Mouse (Mus musculus): ENCODE measurements around the gene Abca13. TPM values are rescaled to one million over a fixed set of nuclear protein-coding genes. Genes with fewer than 3 reads are reported as not detected.
A peak's percentile ranks its signal among the peaks of the same experiment; 100 is the strongest.
"Not testable (repeated sequence)": the region's sequence is repeated elsewhere in the genome, so short reads cannot be mapped to it uniquely, and the experiment has no call there.

Abca13 gene
- 0.01 TPM in 1 of 2 replicates, not detected in the other for polyA plus RNA-seq (2014; fragmentation: Nextera tagmentation; extraction: Ambion mirVana)

DNA sequence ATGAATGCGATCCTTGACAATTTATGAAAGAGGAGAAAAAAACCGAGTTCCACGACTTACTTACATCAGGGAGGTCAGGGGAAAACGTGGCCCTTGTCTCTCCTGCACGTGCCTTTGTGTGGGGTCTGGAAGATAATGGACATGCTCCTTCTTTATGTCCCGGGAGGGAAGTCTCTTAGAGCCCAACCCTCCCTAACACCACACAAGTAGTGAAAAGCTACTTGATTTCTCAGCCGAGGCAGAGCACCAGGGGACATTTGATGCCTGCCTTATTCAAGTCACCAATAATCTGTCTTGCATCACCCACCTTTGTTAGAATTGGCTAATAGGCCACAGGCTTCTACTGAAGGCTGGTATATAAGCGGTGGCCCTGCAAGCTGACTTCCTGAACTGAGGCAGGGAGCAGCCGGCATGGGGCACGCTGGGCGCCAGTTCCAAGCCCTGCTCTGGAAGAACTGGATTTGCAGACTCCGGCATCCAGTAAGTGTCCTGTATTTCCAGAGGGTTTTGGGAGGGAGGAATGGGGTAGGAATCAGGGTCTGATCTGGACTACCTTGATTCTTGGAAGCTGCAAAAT is at the start of gene Abca13:
TSS of gene Abca13 (plus strand) at position 388 of the 577 bp plus-strand sequence.
- H3K36me3 ChIP-seq (ENCODE audit: control insufficient read depth, insufficient read depth, low read length) = no peaks in the 10 kb centered on the region
- no peaks in the 10 kb centered on the region for H3K9me3 ChIP-seq (ENCODE audit: control insufficient read depth, low read length)
- no peak within 1 kb of the TSS for H3K27ac ChIP-seq (ENCODE audit: low read depth, low read length)
- no peak within 1 kb of the TSS for H3K9ac ChIP-seq (ENCODE audit: low read depth, low read length)
- H3K27me3 ChIP-seq (ENCODE audit: control insufficient read depth, insufficient read depth, low read length) = no peaks in the 10 kb centered on the region
- peak; percentile 17 for DNase-seq (ENCODE audit: low spot score)
- no peaks in the 10 kb centered on the region for H3K4me1 ChIP-seq (replicated peaks; ENCODE audit: control insufficient read depth, insufficient read depth, low read length)
- no peak within 1 kb of the TSS for H3K4me3 ChIP-seq (ENCODE audit: low read depth, low read length)
- H3K4me2 ChIP-seq (replicated peaks; ENCODE audit: low read depth, low read length) = no peak within 1 kb of the TSS
- WGBS = 42% methylated on average over 12 of the region's 12 CpGs
- peak; percentile 35; the same call in 1 of the 2 replicates for ATAC-seq (ENCODE audit: low FRiP score)

DNA sequence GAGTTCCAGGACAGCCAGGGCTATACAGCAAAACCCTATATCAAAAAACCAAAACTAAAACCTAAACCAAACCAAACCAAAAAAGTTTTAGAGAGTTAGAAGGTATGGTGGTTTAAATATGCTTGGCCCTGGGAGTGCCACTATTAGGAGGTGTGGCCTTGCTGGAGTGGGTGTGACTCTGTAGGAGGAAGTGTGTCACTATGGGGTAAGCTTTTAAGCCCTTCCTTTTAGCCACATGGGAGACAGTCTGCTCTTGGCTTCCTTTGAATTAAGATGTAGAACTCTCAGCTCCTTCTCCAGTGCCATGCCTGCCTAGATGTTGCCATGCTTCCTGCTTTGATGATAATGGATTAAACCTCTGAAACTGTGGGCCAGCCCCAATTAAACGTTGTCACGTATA is 46.6 kb upstream of the Abca13 start:
- no peaks in the 10 kb centered on the region for H3K9me3 ChIP-seq (ENCODE audit: control insufficient read depth, low read length)
- no peak overlapping the region for H3K4me3 ChIP-seq (ENCODE audit: low read depth, low read length)
- 94% methylated on average over 2 of the region's 2 CpGs for WGBS

DNA sequence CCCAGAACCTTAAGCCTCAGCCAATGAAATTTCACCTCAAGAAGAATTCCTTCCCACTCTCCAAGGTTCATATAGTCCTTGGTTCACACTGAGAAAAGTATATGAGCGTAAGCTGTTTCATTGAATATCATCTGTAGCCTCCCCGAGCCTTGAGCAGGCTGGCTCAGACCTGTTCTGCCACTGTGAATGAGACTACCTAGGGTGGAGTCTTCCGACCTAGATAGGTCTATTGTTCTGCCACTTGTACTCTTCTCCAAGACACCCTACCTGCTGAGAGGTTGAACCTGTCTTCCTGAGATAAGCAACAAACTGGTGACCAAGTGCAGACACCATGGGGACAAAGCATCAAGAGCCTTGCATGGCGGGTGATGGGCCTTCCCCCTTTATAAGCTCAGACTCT is 45.6 kb upstream of the Abca13 start:
- no peaks in the 10 kb centered on the region for H3K27me3 ChIP-seq (ENCODE audit: control insufficient read depth, insufficient read depth, low read length)
- H3K4me3 ChIP-seq (ENCODE audit: low read depth, low read length) = no peak overlapping the region
- no peaks in the 10 kb centered on the region for H3K36me3 ChIP-seq (ENCODE audit: control insufficient read depth, insufficient read depth, low read length)
- H3K9ac ChIP-seq (ENCODE audit: low read depth, low read length) = no peak overlapping the region
- DNase-seq (ENCODE audit: low spot score) (no peak), ATAC-seq (ENCODE audit: low FRiP score) (no peak)
- H3K4me2 ChIP-seq (replicated peaks; ENCODE audit: low read depth, low read length) = no peak overlapping the region
- H3K27ac ChIP-seq (ENCODE audit: low read depth, low read length) = no peak overlapping the region
- no peaks in the 10 kb centered on the region for H3K9me3 ChIP-seq (ENCODE audit: control insufficient read depth, low read length)
- 91% methylated on average over 4 of the region's 4 CpGs for WGBS
- no peaks in the 10 kb centered on the region for H3K4me1 ChIP-seq (replicated peaks; ENCODE audit: control insufficient read depth, insufficient read depth, low read length)

More for the DNA sequence above, 46.6 kb upstream of the Abca13 start:
- Histone ChIP-seq H3K27me3 (ENCODE audit: control insufficient read depth, insufficient read depth, low read length) (no peaks in the 10 kb centered on the region), H3K36me3 (ENCODE audit: control insufficient read depth, insufficient read depth, low read length) (no peaks in the 10 kb centered on the region), H3K27ac (ENCODE audit: low read depth, low read length) (no peak overlapping the region), H3K4me2 (replicated peaks; ENCODE audit: low read depth, low read length) (no peak overlapping the region), H3K4me1 (replicated peaks; ENCODE audit: control insufficient read depth, insufficient read depth, low read length) (no peaks in the 10 kb centered on the region), H3K9ac (ENCODE audit: low read depth, low read length) (no peak overlapping the region)
- DNase-seq (ENCODE audit: low spot score) = no peak
- ATAC-seq (ENCODE audit: low FRiP score) = no peak

DNA sequence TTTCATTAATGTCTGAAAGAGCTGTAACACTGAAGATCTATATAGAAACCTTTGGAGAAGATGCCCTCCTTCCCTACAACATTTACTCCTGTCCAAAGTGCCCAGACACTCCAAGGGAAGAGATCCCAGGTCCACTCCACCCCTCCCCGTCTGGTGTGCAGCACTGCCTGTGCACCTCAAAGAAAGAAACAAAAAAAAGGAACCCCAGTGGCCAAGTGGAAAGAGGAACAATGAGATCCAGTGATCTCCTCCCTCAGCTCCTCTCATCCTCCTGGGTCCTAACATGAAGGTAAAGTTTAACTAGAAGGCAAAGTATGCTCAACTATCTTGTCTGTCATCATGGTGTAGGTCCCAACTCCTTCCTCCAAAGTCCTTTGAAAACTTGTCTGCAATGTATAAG is 45.1 kb upstream of the Abca13 start:
- no peaks in the 10 kb centered on the region for H3K27me3 ChIP-seq (ENCODE audit: control insufficient read depth, insufficient read depth, low read length)
- 94% methylated on average over 1 of the region's 1 CpGs for WGBS
- H3K9me3 ChIP-seq (ENCODE audit: control insufficient read depth, low read length) = no peaks in the 10 kb centered on the region
- H3K4me2 ChIP-seq (replicated peaks; ENCODE audit: low read depth, low read length) = no peak overlapping the region
- H3K9ac ChIP-seq (ENCODE audit: low read depth, low read length) = no peak overlapping the region
- no peaks in the 10 kb centered on the region for H3K36me3 ChIP-seq (ENCODE audit: control insufficient read depth, insufficient read depth, low read length)
- H3K27ac ChIP-seq (ENCODE audit: low read depth, low read length) = no peak overlapping the region
- DNase-seq (ENCODE audit: low spot score) = no peak
- H3K4me1 ChIP-seq (replicated peaks; ENCODE audit: control insufficient read depth, insufficient read depth, low read length) = no peaks in the 10 kb centered on the region
- no peak overlapping the region for H3K4me3 ChIP-seq (ENCODE audit: low read depth, low read length)
- ATAC-seq (ENCODE audit: low FRiP score) = no peak

DNA sequence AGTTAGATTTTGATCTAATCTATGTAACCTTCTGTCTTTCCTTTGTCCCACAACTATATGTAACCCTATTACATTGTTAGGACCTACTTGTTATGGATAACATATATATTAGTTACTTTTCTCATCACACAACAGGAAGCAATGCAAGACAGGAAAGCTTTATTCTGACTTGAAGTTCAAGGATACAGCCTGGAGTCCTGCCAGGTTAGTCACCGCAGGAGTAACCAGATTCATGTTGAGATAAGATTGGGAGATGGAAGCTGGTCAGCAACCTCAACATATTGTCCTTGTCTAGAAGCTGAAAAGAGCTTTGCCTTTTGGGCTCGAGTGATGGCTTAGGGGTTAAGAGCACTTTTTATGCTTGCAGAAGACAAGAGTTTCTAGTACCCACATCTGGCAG is 43.5 kb upstream of the Abca13 start:
- Histone ChIP-seq H3K27me3 (ENCODE audit: control insufficient read depth, insufficient read depth, low read length) (no peaks in the 10 kb centered on the region), H3K4me3 (ENCODE audit: low read depth, low read length) (no peak overlapping the region), H3K9me3 (ENCODE audit: control insufficient read depth, low read length) (no peaks in the 10 kb centered on the region), H3K4me2 (replicated peaks; ENCODE audit: low read depth, low read length) (no peak overlapping the region), H3K27ac (ENCODE audit: low read depth, low read length) (no peak overlapping the region), H3K9ac (ENCODE audit: low read depth, low read length) (no peak overlapping the region), H3K36me3 (ENCODE audit: control insufficient read depth, insufficient read depth, low read length) (no peaks in the 10 kb centered on the region), H3K4me1 (replicated peaks; ENCODE audit: control insufficient read depth, insufficient read depth, low read length) (no peaks in the 10 kb centered on the region)
- no peak for ATAC-seq (ENCODE audit: low FRiP score)
- 90% methylated on average over 2 of the region's 2 CpGs for WGBS
- DNase-seq (ENCODE audit: low spot score) = no peak

DNA sequence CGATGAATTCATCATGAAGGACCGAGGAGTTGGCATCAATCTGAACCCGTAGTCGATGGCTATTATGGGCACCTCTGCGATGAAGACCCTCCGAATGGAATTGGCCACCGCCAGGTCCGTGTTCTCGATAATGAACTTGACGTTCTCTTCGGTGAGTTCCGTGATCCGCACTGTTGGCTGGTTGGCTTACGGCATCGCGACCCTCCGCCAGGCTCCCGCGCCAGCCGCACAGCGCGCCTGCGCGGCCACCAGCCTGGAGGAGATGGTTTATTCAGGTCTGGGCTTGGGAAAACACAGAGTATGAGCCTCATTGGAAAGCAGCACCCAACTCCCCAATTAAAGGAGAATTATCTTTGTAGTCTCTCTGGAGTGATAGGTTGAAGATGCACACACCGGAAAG is 41.3 kb upstream of the Abca13 start:
- not testable (repeated sequence) for H3K4me3 ChIP-seq (ENCODE audit: low read depth, low read length); H3K27ac ChIP-seq (ENCODE audit: low read depth, low read length); H3K27me3 ChIP-seq (ENCODE audit: control insufficient read depth, insufficient read depth, low read length); H3K9ac ChIP-seq (ENCODE audit: low read depth, low read length); H3K4me1 ChIP-seq (replicated peaks; ENCODE audit: control insufficient read depth, insufficient read depth, low read length); H3K4me2 ChIP-seq (replicated peaks; ENCODE audit: low read depth, low read length); H3K9me3 ChIP-seq (ENCODE audit: control insufficient read depth, low read length); ATAC-seq (ENCODE audit: low FRiP score); DNase-seq (ENCODE audit: low spot score); H3K36me3 ChIP-seq (ENCODE audit: control insufficient read depth, insufficient read depth, low read length)
- WGBS = 84% methylated on average over 25 of the region's 25 CpGs

DNA sequence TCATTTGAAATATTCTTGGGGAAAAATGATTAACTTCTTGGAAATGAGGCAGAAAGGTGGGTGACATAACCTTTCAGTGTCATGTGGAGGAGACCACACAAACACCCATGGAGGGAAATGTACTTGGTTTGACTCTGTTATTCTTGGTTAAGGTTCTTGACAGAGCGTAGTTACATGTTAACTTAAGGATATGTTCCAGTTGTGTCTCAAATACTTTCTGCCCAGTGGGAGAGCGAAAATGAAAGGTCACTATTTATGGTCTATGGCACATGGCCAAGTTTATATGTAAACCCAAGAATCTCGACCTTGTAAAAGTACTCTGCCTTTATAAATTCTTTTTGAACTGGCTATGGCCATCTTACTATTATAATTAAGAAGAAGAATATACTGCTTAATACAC is 31.8 kb upstream of the Abca13 start:
- Histone ChIP-seq H3K4me3 (ENCODE audit: low read depth, low read length) (no peak overlapping the region), H3K4me1 (replicated peaks; ENCODE audit: control insufficient read depth, insufficient read depth, low read length) (no peaks in the 10 kb centered on the region), H3K36me3 (ENCODE audit: control insufficient read depth, insufficient read depth, low read length) (no peaks in the 10 kb centered on the region), H3K4me2 (replicated peaks; ENCODE audit: low read depth, low read length) (no peak overlapping the region), H3K9ac (ENCODE audit: low read depth, low read length) (no peak overlapping the region), H3K9me3 (ENCODE audit: control insufficient read depth, low read length) (no peaks in the 10 kb centered on the region), H3K27ac (ENCODE audit: low read depth, low read length) (no peak overlapping the region), H3K27me3 (ENCODE audit: control insufficient read depth, insufficient read depth, low read length) (no peaks in the 10 kb centered on the region)
- ATAC-seq (ENCODE audit: low FRiP score) (no peak), DNase-seq (ENCODE audit: low spot score) (no peak)
- 70% methylated on average over 3 of the region's 3 CpGs for WGBS

DNA sequence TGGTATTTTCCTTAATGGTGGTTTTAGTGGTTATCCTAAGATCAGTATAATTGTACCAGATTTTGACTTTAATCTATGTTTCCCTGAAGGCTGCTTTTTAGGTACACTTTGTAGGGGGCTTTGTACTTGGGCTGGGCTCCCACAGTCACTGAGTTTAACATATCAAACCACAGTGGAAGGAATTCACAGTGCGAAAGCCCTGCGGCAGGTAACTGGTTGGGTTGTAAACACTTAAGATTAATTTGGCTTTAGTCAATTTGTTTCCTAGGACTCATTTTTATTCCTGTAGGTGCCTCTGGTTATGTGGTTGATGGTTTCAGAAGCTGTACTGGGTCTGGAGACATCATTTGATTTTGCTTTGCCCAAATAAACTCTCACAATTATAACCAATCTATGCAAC is 24.4 kb upstream of the Abca13 start:
- 82% methylated on average over 2 of the region's 2 CpGs for WGBS
- Histone ChIP-seq H3K36me3 (ENCODE audit: control insufficient read depth, insufficient read depth, low read length) (no peaks in the 10 kb centered on the region), H3K27me3 (ENCODE audit: control insufficient read depth, insufficient read depth, low read length) (no peaks in the 10 kb centered on the region), H3K9me3 (ENCODE audit: control insufficient read depth, low read length) (no peaks in the 10 kb centered on the region), H3K4me2 (replicated peaks; ENCODE audit: low read depth, low read length) (no peak overlapping the region), H3K9ac (ENCODE audit: low read depth, low read length) (no peak overlapping the region), H3K4me1 (replicated peaks; ENCODE audit: control insufficient read depth, insufficient read depth, low read length) (no peaks in the 10 kb centered on the region), H3K4me3 (ENCODE audit: low read depth, low read length) (no peak overlapping the region), H3K27ac (ENCODE audit: low read depth, low read length) (no peak overlapping the region)
- DNase-seq (ENCODE audit: low spot score) = no peak
- ATAC-seq (ENCODE audit: low FRiP score) = no peak

DNA sequence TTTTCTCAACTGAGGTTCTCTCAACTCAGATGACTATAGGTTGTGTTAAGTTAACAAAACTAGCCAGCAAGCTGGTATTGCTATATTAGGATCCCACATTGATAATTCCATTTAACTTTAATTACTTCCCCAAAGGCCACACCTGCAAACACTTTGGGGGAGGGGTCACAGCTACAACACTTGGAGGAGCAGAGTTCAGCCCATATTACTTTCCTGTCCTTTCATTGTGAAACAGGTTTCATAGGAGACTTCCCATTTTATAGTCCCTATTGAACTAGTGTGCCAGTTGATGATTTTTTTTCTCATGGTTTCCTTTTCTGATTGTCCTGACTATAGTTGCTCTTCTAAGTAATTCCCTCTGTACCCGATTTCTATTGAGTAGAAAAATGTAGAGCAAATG is 10.3 kb upstream of the Abca13 start:
- Histone ChIP-seq H3K27ac (ENCODE audit: low read depth, low read length) (no peak overlapping the region), H3K4me2 (replicated peaks; ENCODE audit: low read depth, low read length) (no peak overlapping the region), H3K27me3 (ENCODE audit: control insufficient read depth, insufficient read depth, low read length) (no peaks in the 10 kb centered on the region), H3K9ac (ENCODE audit: low read depth, low read length) (no peak overlapping the region), H3K4me3 (ENCODE audit: low read depth, low read length) (no peak overlapping the region), H3K36me3 (ENCODE audit: control insufficient read depth, insufficient read depth, low read length) (no peaks in the 10 kb centered on the region), H3K9me3 (ENCODE audit: control insufficient read depth, low read length) (no peaks in the 10 kb centered on the region), H3K4me1 (replicated peaks; ENCODE audit: control insufficient read depth, insufficient read depth, low read length) (no peaks in the 10 kb centered on the region)
- ATAC-seq (ENCODE audit: low FRiP score) (no peak), DNase-seq (ENCODE audit: low spot score) (no peak)
- 90% methylated on average over 1 of the region's 1 CpGs for whole genome bisulfite sequencing
